Mouse (Mus musculus): Measurements from ENCODE around the gene Coro1b. TPM values are rescaled to one million over a fixed set of nuclear protein-coding genes. Genes with fewer than 3 reads are reported as not detected.
"Not testable (repeated sequence)": the region's sequence is repeated elsewhere in the genome, so short reads cannot be mapped to it uniquely, and the experiment has no call there.

Gene Coro1b
- polyA plus RNA-seq, 1 experiment from 2014 or later = 105 TPM

- Histone ChIP-seq H3K27me3 (ENCODE audit: control insufficient read depth, insufficient read depth, low read length) (no peaks in the 10 kb centered on the region), H3K36me3 (ENCODE audit: control insufficient read depth, insufficient read depth, low read length) (peaks cover 52% of the 10 kb centered on the region), H3K4me1 (ENCODE audit: control insufficient read depth, insufficient read depth, low read length) (peaks cover 5% of the 10 kb centered on the region), H3K27ac (replicated peaks; ENCODE audit: low read depth, low read length) (no peak overlapping the region), H3K4me3 (replicated peaks; ENCODE audit: low read depth, low read length) (no peak overlapping the region), H3K4me2 (ENCODE audit: low read length) (no peak overlapping the region), H3K9ac (replicated peaks; ENCODE audit: low read length) (no peak overlapping the region), H3K9me3 (ENCODE audit: control insufficient read depth, low read length) (no peaks in the 10 kb centered on the region)
- DNase-seq (no peak), ATAC-seq (ENCODE audit: low FRiP score, low TSS enrichment) (no peak)
- 88% methylated on average over 2 of the region's 2 CpGs for WGBS
These were observed 16.7 kb upstream of the Coro1b start for GRCm38 (mm10) chr19:4131768-4132167.

- Histone ChIP-seq H3K4me3 (replicated peaks; ENCODE audit: low read depth, low read length) (no peak overlapping the region), H3K9ac (replicated peaks; ENCODE audit: low read length) (no peak overlapping the region), H3K9me3 (ENCODE audit: control insufficient read depth, low read length) (no peaks in the 10 kb centered on the region), H3K4me1 (ENCODE audit: control insufficient read depth, insufficient read depth, low read length) (0 out of 2 replicates have a peak, but pooled peaks cover 3% of the 10 kb centered on the region), H3K27ac (replicated peaks; ENCODE audit: low read depth, low read length) (no peak overlapping the region), H3K36me3 (ENCODE audit: control insufficient read depth, insufficient read depth, low read length) (peaks cover 37% of the 10 kb centered on the region), H3K4me2 (ENCODE audit: low read length) (no peak overlapping the region), H3K27me3 (ENCODE audit: control insufficient read depth, insufficient read depth, low read length) (no peaks in the 10 kb centered on the region)
- DNase-seq (no peak), ATAC-seq (ENCODE audit: low FRiP score, low TSS enrichment) (no peak)
- 94% methylated on average over 4 of the region's 4 CpGs for WGBS
These were observed 14.1 kb upstream of the Coro1b start for GRCm38 (mm10) chr19:4134354-4134753.

GRCm38 (mm10) chr19:4135229-4135962 lies 13.0 kb upstream of the Coro1b start:
- H3K4me3 ChIP-seq (replicated peaks; ENCODE audit: low read depth, low read length); H3K27ac ChIP-seq (replicated peaks; ENCODE audit: low read depth, low read length); H3K9me3 ChIP-seq (ENCODE audit: control insufficient read depth, low read length); H3K4me2 ChIP-seq (ENCODE audit: low read length); DNase-seq; H3K27me3 ChIP-seq (ENCODE audit: control insufficient read depth, insufficient read depth, low read length); H3K4me1 ChIP-seq (ENCODE audit: control insufficient read depth, insufficient read depth, low read length); ATAC-seq (ENCODE audit: low FRiP score, low TSS enrichment); H3K9ac ChIP-seq (replicated peaks; ENCODE audit: low read length): not testable (repeated sequence)
- H3K36me3 ChIP-seq (ENCODE audit: control insufficient read depth, insufficient read depth, low read length) = peaks cover 30% of the 10 kb centered on the region
- WGBS = 89% methylated on average over 6 of the region's 6 CpGs

- H3K4me1 ChIP-seq (ENCODE audit: control insufficient read depth, insufficient read depth, low read length); H3K4me3 ChIP-seq (replicated peaks; ENCODE audit: low read depth, low read length); H3K4me2 ChIP-seq (ENCODE audit: low read length); H3K9ac ChIP-seq (replicated peaks; ENCODE audit: low read length); DNase-seq; H3K27ac ChIP-seq (replicated peaks; ENCODE audit: low read depth, low read length); H3K27me3 ChIP-seq (ENCODE audit: control insufficient read depth, insufficient read depth, low read length); ATAC-seq (ENCODE audit: low FRiP score, low TSS enrichment); H3K9me3 ChIP-seq (ENCODE audit: control insufficient read depth, low read length): not testable (repeated sequence)
- 24% methylated on average over 8 of the region's 8 CpGs for WGBS
- H3K36me3 ChIP-seq (ENCODE audit: control insufficient read depth, insufficient read depth, low read length) = peaks cover 25% of the 10 kb centered on the region
These were observed 12.5 kb upstream of the Coro1b start for GRCm38 (mm10) chr19:4135963-4136345.

GRCm38 (mm10) chr19:4136463-4136862 lies 12.0 kb upstream of the Coro1b start:
- 77% methylated on average over 5 of the region's 5 CpGs for WGBS
- ATAC-seq (ENCODE audit: low FRiP score, low TSS enrichment) = no peak
- H3K27me3 ChIP-seq (ENCODE audit: control insufficient read depth, insufficient read depth, low read length) = no peaks in the 10 kb centered on the region

GRCm38 (mm10) chr19:4137913-4138312 lies 10.5 kb upstream of the Coro1b start:
- WGBS = 77% methylated on average over 5 of the region's 5 CpGs
- DNase-seq = no peak
- no peak overlapping the region for H3K4me3 ChIP-seq (replicated peaks; ENCODE audit: low read depth, low read length)

More at GRCm38 (mm10) chr19:4136463-4136862, 12.0 kb upstream of the Coro1b start:
- Histone ChIP-seq H3K27ac (replicated peaks; ENCODE audit: low read depth, low read length) (no peak overlapping the region), H3K36me3 (ENCODE audit: control insufficient read depth, insufficient read depth, low read length) (peaks cover 21% of the 10 kb centered on the region), H3K9ac (replicated peaks; ENCODE audit: low read length) (no peak overlapping the region), H3K4me3 (replicated peaks; ENCODE audit: low read depth, low read length) (no peak overlapping the region), H3K9me3 (ENCODE audit: control insufficient read depth, low read length) (no peaks in the 10 kb centered on the region), H3K4me2 (ENCODE audit: low read length) (no peak overlapping the region), H3K4me1 (ENCODE audit: control insufficient read depth, insufficient read depth, low read length) (0 out of 2 replicates have a peak, but pooled peaks cover 6% of the 10 kb centered on the region)
- no peak for DNase-seq

GRCm38 (mm10) chr19:4139446-4139845 lies 9.0 kb upstream of the Coro1b start, which contains the start of gene Gpr152:
Gene Gpr152, plus strand, starts transcription at chr19:4139787.
- no peak within 1 kb of the TSS for H3K27ac ChIP-seq (replicated peaks; ENCODE audit: low read depth, low read length)
- ATAC-seq (ENCODE audit: low FRiP score, low TSS enrichment) (no peak), DNase-seq (no peak)

More at GRCm38 (mm10) chr19:4137913-4138312, 10.5 kb upstream of the Coro1b start:
- no peaks in the 10 kb centered on the region for H3K27me3 ChIP-seq (ENCODE audit: control insufficient read depth, insufficient read depth, low read length)
- ATAC-seq (ENCODE audit: low FRiP score, low TSS enrichment) = no peak
- peaks cover 6% of the 10 kb centered on the region for H3K36me3 ChIP-seq (ENCODE audit: control insufficient read depth, insufficient read depth, low read length)
- no peak overlapping the region for H3K9ac ChIP-seq (replicated peaks; ENCODE audit: low read length)
- H3K9me3 ChIP-seq (ENCODE audit: control insufficient read depth, low read length) = no peaks in the 10 kb centered on the region
- H3K4me1 ChIP-seq (ENCODE audit: control insufficient read depth, insufficient read depth, low read length) = 0 out of 2 replicates have a peak, but pooled peaks cover 6% of the 10 kb centered on the region
- H3K27ac ChIP-seq (replicated peaks; ENCODE audit: low read depth, low read length) = no peak overlapping the region
- no peak overlapping the region for H3K4me2 ChIP-seq (ENCODE audit: low read length)

GRCm38 (mm10) chr19:4140147-4140546 lies 8.3 kb upstream of the Coro1b start:
- Histone ChIP-seq H3K4me1 (ENCODE audit: control insufficient read depth, insufficient read depth, low read length) (0 out of 2 replicates have a peak, but pooled peaks cover 6% of the 10 kb centered on the region), H3K9me3 (ENCODE audit: control insufficient read depth, low read length) (no peaks in the 10 kb centered on the region), H3K4me2 (ENCODE audit: low read length) (no peak overlapping the region), H3K27ac (replicated peaks; ENCODE audit: low read depth, low read length) (no peak overlapping the region), H3K36me3 (ENCODE audit: control insufficient read depth, insufficient read depth, low read length) (no peaks in the 10 kb centered on the region), H3K27me3 (ENCODE audit: control insufficient read depth, insufficient read depth, low read length) (no peaks in the 10 kb centered on the region), H3K4me3 (replicated peaks; ENCODE audit: low read depth, low read length) (no peak overlapping the region), H3K9ac (replicated peaks; ENCODE audit: low read length) (no peak overlapping the region)
- no peak for ATAC-seq (ENCODE audit: low FRiP score, low TSS enrichment)
- 76% methylated on average over 6 of the region's 6 CpGs for WGBS
- no peak for DNase-seq

More at GRCm38 (mm10) chr19:4139446-4139845, 9.0 kb upstream of the Coro1b start, which contains the start of gene Gpr152:
- no peak within 1 kb of the TSS for H3K4me2 ChIP-seq (ENCODE audit: low read length)
- no peaks in the 10 kb centered on the region for H3K36me3 ChIP-seq (ENCODE audit: control insufficient read depth, insufficient read depth, low read length)
- H3K4me1 ChIP-seq (ENCODE audit: control insufficient read depth, insufficient read depth, low read length) = 0 out of 2 replicates have a peak, but pooled peaks cover 6% of the 10 kb centered on the region
- no peaks in the 10 kb centered on the region for H3K27me3 ChIP-seq (ENCODE audit: control insufficient read depth, insufficient read depth, low read length)
- no peak within 1 kb of the TSS for H3K9ac ChIP-seq (replicated peaks; ENCODE audit: low read length)
- 37% methylated on average over 2 of the region's 2 CpGs for WGBS
- no peaks in the 10 kb centered on the region for H3K9me3 ChIP-seq (ENCODE audit: control insufficient read depth, low read length)
- no peak within 1 kb of the TSS for H3K4me3 ChIP-seq (replicated peaks; ENCODE audit: low read depth, low read length)

Data from midbrain, embryonic 14.5 days (tissue).